Mouse (Mus musculus) kidney, postnatal 0 days (tissue): ENCODE measurements around the gene Arhgef6. TPM values are rescaled to one million over a fixed set of nuclear protein-coding genes. Genes with fewer than 3 reads are reported as not detected.
A peak's percentile ranks its signal among the peaks of the same experiment; 100 is the strongest.

Experiments
- ATAC-seq: fragments of 200-750 bp; cut with Nextera tagmentation; replicated peaks from 2 replicates; pipeline ENCODE4 v1.8.0; 2017; ENCODE audit warnings: low read depth, moderate number of reproducible peaks, moderate TSS enrichment, moderate library complexity; ENCODE audit not compliant: low FRiP score
- DNase-seq: peaks from one replicate; pipeline ENCODE4 v3.0.0-alpha.2; 2016; ENCODE audit warnings: low spot score
- H3K27ac ChIP-seq: fragments of 300-500 bp; sonication (generic); 2 replicates; pipeline ENCODE4 v1.5.1; 2014; ENCODE audit warnings: mild to moderate bottlenecking
- H3K27me3 ChIP-seq: fragments of 300-500 bp; sonication (generic); 2 replicates; pipeline ENCODE4 v1.6.1; 2014; ENCODE audit warnings: low read length, mixed read lengths; ENCODE audit not compliant: insufficient read depth
- H3K36me3 ChIP-seq: fragments of 300-500 bp; sonication (generic); 2 replicates; pipeline ENCODE4 v1.6.1; 2014; ENCODE audit warnings: low read length, mixed read lengths; ENCODE audit not compliant: insufficient read depth
- H3K4me1 ChIP-seq: fragments of 300-500 bp; sonication (generic); replicated peaks from 2 replicates; pipeline ENCODE4 v1.6.1; 2014; ENCODE audit warnings: antibody characterized with exemption, low read length, mixed read lengths; ENCODE audit not compliant: insufficient read depth
- H3K4me2 ChIP-seq: fragments of 300-500 bp; sonication (generic); 2 replicates; pipeline ENCODE4 v1.6.1; 2014; ENCODE audit warnings: mild to moderate bottlenecking, low read length, moderate library complexity, mixed read lengths
- H3K4me3 ChIP-seq: fragments of 300-500 bp; sonication (generic); replicated peaks from 2 replicates; pipeline ENCODE4 v1.5.1; 2014; ENCODE audit warnings: low read depth, low read length
- H3K9ac ChIP-seq: fragments of 300-500 bp; sonication (generic); 2 replicates; pipeline ENCODE4 v1.6.1; 2014; ENCODE audit warnings: low read depth, low read length
- H3K9me3 ChIP-seq: fragments of 300-500 bp; sonication (generic); replicated peaks from 2 replicates; pipeline ENCODE4 v1.6.1; 2016; ENCODE audit warnings: low read length, inconsistent platforms, mixed read lengths
- CTCF ChIP-seq: IDR thresholded peaks from 2 replicates; pipeline ENCODE4 v1.5.1; 2016; ENCODE audit warnings: antibody characterized with exemption, low read depth, mild to moderate bottlenecking, moderate library complexity
- WGBS: fragments of 180-500 bp; shearing (Covaris S2); extraction: QIAGEN DNeasy Blood & Tissue Kit; methylation state at CpG from one replicate; pipeline ENCODE4 v1.1.7; 2014; 5-methylcytosine and 5-hydroxymethylcytosine counted together
- polyA plus RNA-seq: library from polyadenylated mRNA; unstranded; fragments of >200 nt; fragmentation: Nextera tagmentation; extraction: Ambion mirVana; gene quantifications from 2 replicates; pipeline ENCODE4 v1.2.1, GENCODE M21; 2015

Gene Arhgef6
- polyA plus RNA-seq, 1 experiment from 2014 or later: 6.1 TPM

DNA sequence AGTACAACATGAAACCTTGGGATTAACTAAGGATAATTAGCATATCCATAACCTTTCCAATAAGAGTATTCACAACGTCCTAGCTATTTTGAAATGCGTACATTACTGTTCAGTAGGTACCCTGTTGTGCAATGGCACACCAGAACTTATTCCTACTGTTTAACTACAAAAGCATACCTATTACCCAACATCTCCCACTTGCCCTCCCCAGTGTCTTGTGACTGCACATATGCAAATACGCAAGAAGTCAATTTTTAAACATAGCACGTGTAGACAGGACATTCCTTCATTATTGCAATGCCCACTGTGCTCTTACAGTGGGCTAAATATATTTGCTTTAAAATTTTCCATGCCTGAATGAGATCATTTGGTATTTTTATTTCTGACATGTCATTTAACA lies 34.4 kb upstream of the Arhgef6 start:
- TF ChIP-seq CTCF: no peak
- H3K27ac ChIP-seq: no peak overlapping the region
- ATAC-seq (peak; percentile 71; the same call in 1 of the 2 replicates), DNase-seq (no peak)
- no peaks in the 10 kb centered on the region for H3K27me3 ChIP-seq
- H3K36me3 ChIP-seq: no peaks in the 10 kb centered on the region
- H3K9ac ChIP-seq: no peak overlapping the region
- no peaks in the 10 kb centered on the region for H3K4me1 ChIP-seq
- no peak overlapping the region for H3K4me3 ChIP-seq
- H3K4me2 ChIP-seq: no peak overlapping the region
- no peaks in the 10 kb centered on the region for H3K9me3 ChIP-seq
- WGBS: 79% methylated on average over 4 of the region's 4 CpGs

GRCm38 (mm10) chrX:57364891-57365569 lies 26.5 kb upstream of the Arhgef6 start:
- no peaks in the 10 kb centered on the region for H3K9me3 ChIP-seq
- no peak overlapping the region for H3K27ac ChIP-seq
- no peaks in the 10 kb centered on the region for H3K36me3 ChIP-seq
- no peak overlapping the region for H3K9ac ChIP-seq
- no peak overlapping the region for H3K4me3 ChIP-seq
- H3K27me3 ChIP-seq: no peaks in the 10 kb centered on the region
- no peak overlapping the region for H3K4me2 ChIP-seq
- no peak for TF ChIP-seq CTCF
- 61% methylated on average over 2 of the region's 2 CpGs for WGBS
- DNase-seq: no peak
- H3K4me1 ChIP-seq: no peaks in the 10 kb centered on the region
- ATAC-seq: no peak

- Histone ChIP-seq H3K27me3 (no peaks in the 10 kb centered on the region), H3K4me3 (no peak overlapping the region), H3K27ac (no peak overlapping the region), H3K4me2 (no peak overlapping the region), H3K4me1 (no peaks in the 10 kb centered on the region), H3K9ac (no peak overlapping the region), H3K36me3 (no peaks in the 10 kb centered on the region), H3K9me3 (no peaks in the 10 kb centered on the region)
- DNase-seq (no peak), ATAC-seq (no peak)
- no peak for TF ChIP-seq CTCF
- 75% methylated on average over 1 of the region's 1 CpGs for WGBS
Measured at GRCm38 (mm10) chrX:57359316-57359715, 20.8 kb upstream of the Arhgef6 start.

GRCm38 (mm10) chrX:57339220-57339619 lies 691 bp upstream of the Arhgef6 start:
- H3K9ac ChIP-seq: no peak overlapping the region
- no peaks in the 10 kb centered on the region for H3K4me1 ChIP-seq
- no peak overlapping the region for H3K27ac ChIP-seq
- no peak for ATAC-seq
- whole genome bisulfite sequencing: 71% methylated on average over 4 of the region's 4 CpGs
- peak; percentile 28 for DNase-seq
- no peaks in the 10 kb centered on the region for H3K9me3 ChIP-seq
- 0 out of 2 replicates have a peak overlapping the region, but pooled peaks have one; percentile 21 for H3K4me2 ChIP-seq
- H3K4me3 ChIP-seq: no peak overlapping the region
- TF ChIP-seq CTCF: no peak
- H3K36me3 ChIP-seq: no peaks in the 10 kb centered on the region
- no peaks in the 10 kb centered on the region for H3K27me3 ChIP-seq

- no peak overlapping the region for H3K4me2 ChIP-seq
- no peaks in the 10 kb centered on the region for H3K36me3 ChIP-seq
- no peak overlapping the region for H3K9ac ChIP-seq
- H3K27me3 ChIP-seq: no peaks in the 10 kb centered on the region
- no peak overlapping the region for H3K4me3 ChIP-seq
- no peaks in the 10 kb centered on the region for H3K4me1 ChIP-seq
- DNase-seq (no peak), ATAC-seq (no peak)
- H3K27ac ChIP-seq: no peak overlapping the region
- H3K9me3 ChIP-seq: no peaks in the 10 kb centered on the region
- TF ChIP-seq CTCF: no peak
Measured at GRCm38 (mm10) chrX:57337582-57337981, 947 bp downstream of the Arhgef6 start.

DNA sequence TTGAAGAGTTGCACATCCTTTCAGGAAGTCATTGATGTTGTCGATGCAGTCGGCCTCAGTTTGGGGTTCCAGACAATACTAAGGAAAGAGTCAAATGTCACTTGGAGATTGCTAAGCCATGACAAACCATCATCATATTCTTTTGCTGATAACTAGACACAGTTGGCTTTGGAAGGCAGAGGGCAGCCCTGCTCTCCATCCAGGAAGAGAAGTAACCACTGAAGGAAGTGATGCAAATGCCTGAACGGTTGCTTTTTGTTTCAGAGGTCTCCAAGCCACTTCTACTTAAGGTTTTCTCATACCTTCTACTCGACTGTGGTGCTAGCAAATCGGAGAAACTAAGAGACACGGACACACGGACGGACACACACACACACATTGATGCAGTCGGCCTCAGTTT lies 1.6 kb downstream of the Arhgef6 start:
- Histone ChIP-seq H3K9me3 (no peaks in the 10 kb centered on the region), H3K4me1 (no peaks in the 10 kb centered on the region), H3K4me2 (no peak overlapping the region), H3K4me3 (no peak overlapping the region), H3K27me3 (no peaks in the 10 kb centered on the region), H3K27ac (no peak overlapping the region), H3K36me3 (no peaks in the 10 kb centered on the region), H3K9ac (no peak overlapping the region)
- ATAC-seq (no peak), DNase-seq (no peak)
- no peak for TF ChIP-seq CTCF
- 83% methylated on average over 9 of the region's 9 CpGs for WGBS

GRCm38 (mm10) chrX:57335313-57335712 lies 3.2 kb downstream of the Arhgef6 start:
- Histone ChIP-seq H3K36me3 (no peaks in the 10 kb centered on the region), H3K9me3 (no peaks in the 10 kb centered on the region), H3K27ac (no peak overlapping the region), H3K9ac (no peak overlapping the region), H3K4me1 (no peaks in the 10 kb centered on the region), H3K4me2 (no peak overlapping the region), H3K4me3 (no peak overlapping the region), H3K27me3 (no peaks in the 10 kb centered on the region)
- DNase-seq (no peak), ATAC-seq (no peak)
- 80% methylated on average over 6 of the region's 6 CpGs for WGBS
- TF ChIP-seq CTCF: no peak
